Mouse (Mus musculus) ovary, adult 18-20 months (tissue): ENCODE measurements at regions not wholly inside any gene's neighbourhood (a gene's known extent, or its start where the extent isn't known, plus 50 kb on each side); places are given as distances from the start of the nearest gene placed in this dataset.

Experiments used
- DNase-seq: peaks from one replicate; pipeline ENCODE4 v3.0.0; 2022; ENCODE audit warnings: low spot score, mixed read lengths

DNA sequence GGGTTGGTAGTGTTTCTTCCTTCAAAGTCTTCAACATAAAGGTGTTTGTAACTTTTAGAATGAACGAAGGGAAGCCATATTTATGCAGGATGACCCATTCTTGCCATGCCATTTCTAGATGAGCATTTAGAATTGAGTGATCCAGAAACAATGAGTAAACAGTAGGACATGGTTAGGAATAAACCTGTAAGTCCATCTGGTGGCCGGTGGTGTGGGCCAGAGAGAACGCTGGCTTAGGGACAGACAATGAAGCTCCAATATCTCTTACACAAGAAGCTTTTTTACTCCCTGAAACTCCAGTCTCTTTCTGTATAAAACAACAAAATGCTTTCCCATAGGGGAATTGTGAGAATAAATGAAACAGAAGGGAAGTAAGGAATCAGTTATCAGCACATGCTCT, 296.9 kb upstream of the Clnk start:
- no peak for DNase-seq

DNA sequence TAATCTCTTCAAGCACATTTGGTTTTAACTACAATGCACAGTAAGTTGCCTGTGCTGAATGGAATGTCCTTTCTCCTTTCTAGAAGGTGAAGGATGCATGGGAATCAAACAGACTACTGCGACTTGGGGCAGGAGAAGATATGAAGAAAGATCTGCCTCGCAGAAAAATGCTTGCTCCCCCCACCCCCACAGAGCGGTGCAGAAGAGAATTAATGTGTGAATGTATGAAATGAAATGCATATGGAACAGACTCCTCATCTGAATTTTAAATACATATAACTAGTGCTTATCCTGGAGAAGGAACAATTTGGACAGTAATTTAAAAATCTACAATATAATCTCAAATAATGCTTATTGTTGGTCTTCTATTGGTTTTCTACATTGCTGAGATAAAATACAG, 283.0 kb upstream of the Clnk start:
- DNase-seq, result no peak

GRCm38 (mm10) chr5:39155763-39156162, 279.2 kb upstream of the Clnk start:
- no peak for DNase-seq

DNA sequence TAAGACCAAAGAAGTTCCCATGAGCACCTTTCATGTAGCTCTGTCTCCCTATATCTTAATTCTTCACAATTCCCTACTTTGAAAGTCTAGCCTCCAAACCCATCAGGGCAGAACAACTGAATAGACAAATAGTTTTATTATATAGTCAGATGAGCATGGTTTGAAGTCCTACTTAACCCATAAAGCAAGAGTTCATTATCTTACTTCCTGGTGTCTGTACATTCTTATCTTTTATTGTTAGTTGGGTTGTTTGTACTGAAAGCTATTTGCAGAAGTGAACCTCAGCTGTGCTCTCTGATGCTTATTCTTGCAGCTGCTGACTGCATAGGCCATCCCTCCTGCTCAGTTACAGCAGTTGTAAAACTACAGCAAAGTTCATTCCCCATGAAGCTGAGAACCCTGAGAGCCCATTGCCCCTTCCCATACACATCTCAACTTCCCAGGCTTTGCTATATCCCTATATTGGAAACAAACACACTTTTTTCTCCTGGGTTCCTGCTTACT, 276.7 kb upstream of the Clnk start:
- no peak for DNase-seq

DNA sequence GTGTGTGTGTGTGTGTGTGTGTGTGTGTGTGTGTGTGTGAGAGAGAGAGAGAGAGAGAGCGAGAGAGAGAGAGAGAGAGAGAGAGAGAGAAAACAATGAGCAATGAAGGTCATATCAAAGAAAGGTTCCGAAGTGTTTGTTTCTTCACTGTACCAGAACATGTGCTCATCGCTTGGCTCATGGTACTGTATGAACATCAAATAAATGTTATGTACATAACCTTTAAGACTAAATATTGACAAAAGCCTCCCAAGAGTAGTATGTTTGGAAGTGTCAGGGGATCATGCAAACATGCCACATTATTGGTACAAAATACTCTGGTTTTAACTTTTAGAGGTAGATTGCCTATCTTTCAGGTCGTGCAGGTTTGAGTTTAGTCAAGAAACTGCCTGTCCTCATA, 275.3 kb upstream of the Clnk start:
- no peak for DNase-seq

GRCm38 (mm10) chr5:39150891-39151290, 274.3 kb upstream of the Clnk start:
- DNase-seq, result no peak

DNA sequence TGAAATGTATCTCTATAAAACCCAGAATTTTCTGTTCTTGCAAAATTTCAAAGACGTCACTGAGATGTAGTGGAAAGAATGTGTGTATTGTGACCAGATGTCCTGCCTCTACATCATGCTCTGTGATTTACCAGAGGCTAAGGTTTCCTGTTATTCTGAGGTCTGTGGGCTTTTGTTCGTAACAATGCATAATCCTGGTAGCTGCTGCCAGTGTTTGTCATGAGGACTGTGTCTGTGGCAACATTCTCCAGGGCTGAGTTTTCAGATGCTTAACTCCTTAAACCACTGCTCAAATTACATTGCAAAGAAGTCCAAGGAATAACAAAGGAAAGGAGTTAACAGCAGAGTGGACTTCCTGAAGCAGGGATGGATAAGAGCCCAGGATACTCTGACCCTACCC, 269.0 kb upstream of the Clnk start:
- DNase-seq, result no peak

DNA sequence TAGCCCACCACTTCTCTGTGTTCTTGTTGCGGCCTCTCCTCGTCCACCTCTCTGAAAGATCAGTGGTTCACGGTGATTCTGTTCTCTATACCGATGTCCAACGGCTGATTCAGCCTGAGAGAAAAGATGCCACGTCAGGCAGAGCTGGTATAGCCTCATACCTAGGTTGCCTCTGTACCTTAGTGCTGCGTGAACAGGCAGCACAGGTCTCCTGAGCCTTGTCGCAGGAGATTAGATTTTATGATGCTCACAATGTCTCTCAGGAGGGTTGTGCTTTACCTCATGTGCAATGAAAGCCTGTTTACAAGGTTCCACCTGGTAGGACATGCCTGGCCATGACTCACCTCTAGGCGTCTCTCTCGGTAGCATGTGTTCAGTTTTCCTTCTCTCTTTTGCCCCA, 267.6 kb upstream of the Clnk start:
- no peak for DNase-seq

DNA sequence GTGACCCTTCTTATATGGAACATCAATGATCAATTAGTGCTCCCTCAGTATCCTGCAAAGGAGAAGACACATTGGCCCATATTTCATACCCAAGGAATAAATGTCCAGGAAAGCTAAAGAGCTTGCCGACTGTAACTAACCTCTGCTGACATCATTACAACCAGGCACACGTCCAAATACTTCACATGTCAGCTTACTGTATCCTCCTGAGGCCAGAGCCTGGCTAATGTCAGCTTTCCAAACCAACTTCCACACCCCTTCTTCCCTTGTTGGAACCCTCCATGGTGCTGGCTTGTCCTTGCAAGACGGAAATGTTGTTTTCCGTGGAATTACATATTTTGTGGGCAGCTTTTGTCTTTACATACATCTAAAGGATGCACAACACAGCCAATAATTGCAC, 267.0 kb upstream of the Clnk start:
- DNase-seq, result no peak

GRCm38 (mm10) chr5:39138375-39138774, 261.8 kb upstream of the Clnk start:
- DNase-seq, result no peak

- DNase-seq, result no peak
Measured at GRCm38 (mm10) chr5:39128931-39129330, 252.3 kb upstream of the Clnk start.

GRCm38 (mm10) chr5:39126833-39127232, 250.2 kb upstream of the Clnk start:
- no peak for DNase-seq

- no peak for DNase-seq
Measured at GRCm38 (mm10) chr5:39126270-39126691, 249.7 kb upstream of the Clnk start.

- peak; percentile 24 for DNase-seq
Measured at GRCm38 (mm10) chr5:39110336-39110735, 233.7 kb upstream of the Clnk start.

GRCm38 (mm10) chr5:39109526-39109925, 232.9 kb upstream of the Clnk start:
- no peak for DNase-seq

- DNase-seq, result no peak
Measured at GRCm38 (mm10) chr5:39099113-39099512, 222.5 kb upstream of the Clnk start.

DNA sequence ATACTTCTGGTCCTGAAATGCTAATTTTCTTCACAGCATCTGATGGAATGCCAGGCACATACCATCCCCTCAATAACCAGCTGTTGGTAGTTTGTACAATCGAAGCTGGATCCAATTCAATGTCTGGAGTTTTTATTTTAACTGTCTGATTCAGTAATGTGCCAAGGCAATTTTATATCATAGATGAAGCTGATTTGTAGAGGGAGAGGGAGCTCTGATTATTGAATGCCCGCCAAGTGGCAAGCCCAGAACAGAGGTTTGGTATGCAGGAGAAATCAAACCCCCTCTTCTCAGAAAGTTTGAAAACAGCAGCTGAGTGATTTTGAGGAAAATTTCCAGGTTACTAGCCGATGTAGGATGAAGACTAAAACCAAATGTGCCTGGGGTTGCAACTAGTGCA, 218.3 kb upstream of the Clnk start:
- no peak for DNase-seq

DNA sequence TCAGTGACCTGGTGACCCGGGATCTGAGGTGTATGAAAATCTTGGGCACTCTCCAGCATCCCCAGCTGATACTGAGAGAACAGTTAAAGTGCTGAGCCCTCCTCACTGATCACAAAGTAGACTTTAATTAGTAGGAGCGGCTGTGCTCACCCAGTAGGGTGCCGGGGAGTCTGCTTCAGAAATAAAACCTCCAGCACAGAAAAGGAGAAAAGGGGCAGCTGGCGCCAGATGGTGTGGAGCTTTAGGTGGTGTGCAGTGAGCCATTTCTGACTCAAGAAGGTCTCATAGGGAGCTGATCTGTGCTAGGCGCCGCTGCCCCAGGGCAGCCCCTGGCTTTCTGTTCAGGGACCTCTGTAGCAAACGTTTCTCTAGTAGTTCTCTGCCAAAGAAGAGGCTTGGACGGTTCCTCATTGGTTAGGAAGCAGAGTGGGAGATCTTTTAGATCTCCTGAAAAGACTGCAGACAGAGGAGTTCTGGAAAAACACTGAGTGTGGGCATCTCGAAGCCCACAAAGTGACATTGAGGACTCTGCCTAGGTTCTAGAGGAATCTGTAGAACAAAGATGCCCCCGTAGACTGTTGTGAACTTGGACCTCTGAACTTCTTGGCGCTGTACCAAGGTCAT, 200.1 kb upstream of the Clnk start:
- no peak for DNase-seq

DNA sequence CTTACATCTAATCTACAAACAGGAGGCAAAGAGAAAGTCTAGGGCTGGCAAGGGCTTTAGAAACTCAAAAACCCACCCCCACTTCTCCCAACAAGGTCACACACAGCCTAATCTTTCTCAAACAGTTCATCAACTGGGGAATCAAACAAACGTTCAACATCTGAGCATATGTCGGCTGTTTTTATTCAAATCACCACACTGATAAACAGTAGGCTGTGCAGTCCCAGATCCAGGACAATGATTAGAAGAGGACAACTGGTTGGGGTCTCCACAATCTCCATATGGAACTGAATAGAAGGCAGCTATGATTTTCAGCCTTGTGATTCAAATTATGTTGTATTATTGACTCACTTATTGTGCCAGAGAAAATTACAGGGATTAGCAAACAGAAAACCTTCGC, 193.1 kb upstream of the Clnk start:
- DNase-seq, result no peak

DNA sequence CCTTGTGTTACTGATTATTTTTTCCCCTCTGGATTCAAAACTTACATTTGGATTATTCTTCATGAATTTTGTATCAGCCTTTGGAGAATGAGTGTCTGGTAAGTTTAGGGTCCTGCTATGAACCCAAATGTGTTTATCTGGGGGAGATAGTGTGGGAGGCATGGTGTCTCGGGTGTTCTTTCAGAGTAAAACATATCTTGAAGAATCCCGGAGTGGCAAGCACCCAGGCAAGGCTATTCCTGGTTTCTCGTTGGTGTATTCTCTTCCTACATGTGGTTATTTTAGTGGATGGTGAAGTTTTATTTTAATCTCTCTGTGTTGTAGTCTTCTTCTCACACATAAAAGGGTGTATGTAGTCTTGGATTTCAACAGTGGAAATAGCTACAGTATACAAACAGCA, 186.4 kb upstream of the Clnk start:
- DNase-seq, result no peak

GRCm38 (mm10) chr5:39052490-39053250, 176.1 kb upstream of the Clnk start:
- no peak for DNase-seq

- peak; percentile 23 for DNase-seq
Measured at GRCm38 (mm10) chr5:39050512-39050911, 173.9 kb upstream of the Clnk start.

GRCm38 (mm10) chr5:39049141-39049540, 172.5 kb upstream of the Clnk start:
- DNase-seq, result no peak

DNA sequence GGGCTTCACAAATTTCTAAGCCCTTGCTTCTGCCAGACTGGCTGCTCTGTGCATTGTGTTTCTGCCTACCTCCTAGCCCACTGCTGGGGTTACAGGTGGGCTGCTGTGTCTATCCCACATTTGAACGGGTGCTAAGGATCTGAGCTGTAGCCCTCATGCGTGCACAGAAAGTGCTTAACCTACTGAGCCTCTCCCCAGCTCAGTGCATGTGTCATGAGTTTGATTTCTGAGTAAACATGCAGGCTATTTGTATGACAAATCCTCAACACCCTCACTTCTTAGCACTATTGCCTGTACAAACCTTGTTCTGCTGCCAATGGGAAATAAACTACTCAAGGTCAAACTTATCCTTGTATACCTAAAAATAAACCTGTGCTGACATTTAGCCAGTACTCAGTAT, 163.9 kb upstream of the Clnk start:
- no peak for DNase-seq
